Mouse (Mus musculus): ENCODE measurements around the gene Arhgap19.

- TF ChIP-seq CTCF (IDR thresholded peaks at IDR 0.05; ENCODE audit: low read depth), result no peak
- TF ChIP-seq EP300 (IDR thresholded peaks at IDR 0.05; ENCODE audit: low read depth), result no peak
Measured at GRCm38 (mm10) chr19:41734685-41735084, 67.2 kb downstream of the Arhgap19 start.
